Mouse (Mus musculus) lung, adult 2 months (tissue): Measurements from ENCODE around the gene Psmc1. TPM values are rescaled to one million over a fixed set of nuclear protein-coding genes. Genes with fewer than 3 reads are reported as not detected.

Source experiments
- DNase-seq: peaks from one replicate; pipeline ENCODE4 v3.0.0; 2022
- H3K4me1 ChIP-seq: fragments of 200-500 bp; 2 replicates; pipeline ENCODE4 v1.6.1; 2011; ENCODE audit warnings: low read length; ENCODE audit not compliant: control insufficient read depth, insufficient read depth
- H3K4me3 ChIP-seq: fragments of 200-500 bp; replicated peaks from 2 replicates; pipeline ENCODE3; 2011; ENCODE audit warnings: low read depth, mild to moderate bottlenecking, control low read depth, low read length; ENCODE audit errors: extremely low read depth
- CTCF ChIP-seq: fragments of 200-500 bp; IDR thresholded peaks from 2 replicates; pipeline ENCODE4 v1.5.1; 2011; ENCODE audit warnings: mild to moderate bottlenecking, low read length, control low read depth; ENCODE audit not compliant: insufficient read depth
- POLR2A ChIP-seq: fragments of 200-500 bp; IDR thresholded peaks from 2 replicates; pipeline ENCODE4 v1.6.1; 2011; ENCODE audit warnings: low read depth, mild to moderate bottlenecking, control low read depth, low read length, borderline replicate concordance; ENCODE audit errors: extremely low read depth
- WGBS: fragments of 180-500 bp; shearing (Covaris S2); methylation state at CpG from one replicate; pipeline ENCODE4 v1.1.7; 2018; 5-methylcytosine and 5-hydroxymethylcytosine counted together
- polyA plus RNA-seq: library from polyadenylated mRNA; depleted of rRNA; stranded (reverse); fragments of >200 nt; gene quantifications from 2 replicates; pipeline ENCODE4 v1.2.3, GENCODE M21; 2012

Psmc1 gene
- polyA plus RNA-seq, 1 experiment: 34.2 TPM

GRCm38 (mm10) chr12:100142848-100143523 is 33.0 kb downstream of the Psmc1 start:
- 86% methylated on average over 11 of the region's 11 CpGs for WGBS
- no peak for DNase-seq
- Histone ChIP-seq H3K4me3 (no peak overlapping the region), H3K4me1 (no peaks in the 10 kb centered on the region)
- TF ChIP-seq CTCF: no peak
- TF ChIP-seq POLR2A: no peak

GRCm38 (mm10) chr12:100143737-100144136 is 33.8 kb downstream of the Psmc1 start:
- no peak for DNase-seq
- TF ChIP-seq CTCF (no peak), POLR2A (no peak)
- WGBS: 95% methylated on average over 9 of the region's 9 CpGs
- no peaks in the 10 kb centered on the region for H3K4me1 ChIP-seq
- H3K4me3 ChIP-seq: no peak overlapping the region

- DNase-seq: no peak
- 72% methylated on average over 5 of the region's 5 CpGs for WGBS
Measured at GRCm38 (mm10) chr12:100144269-100144668, 34.3 kb downstream of the Psmc1 start.

DNA sequence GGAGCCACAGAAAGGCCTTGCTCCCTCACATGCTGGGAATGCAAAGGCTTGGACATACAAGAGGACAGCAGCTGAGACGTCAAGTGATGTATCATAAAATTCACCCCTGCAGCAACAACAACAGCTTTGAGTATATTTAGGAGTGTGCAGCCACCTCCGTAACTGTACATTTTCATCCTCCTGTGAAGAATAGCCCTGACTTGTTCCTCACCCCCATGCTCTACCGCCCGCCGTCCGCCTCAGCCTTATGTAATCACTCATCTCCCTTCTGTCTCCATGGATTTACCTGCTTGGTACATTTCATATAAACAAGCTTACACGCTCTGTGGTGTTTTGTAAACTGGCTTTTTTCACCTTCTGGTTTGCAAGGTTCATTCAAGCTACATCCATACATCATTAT is 42.5 kb downstream of the Psmc1 start:
- TF ChIP-seq CTCF: no peak
- TF ChIP-seq POLR2A: no peak

More at GRCm38 (mm10) chr12:100144269-100144668, 34.3 kb downstream of the Psmc1 start:
- no peaks in the 10 kb centered on the region for H3K4me1 ChIP-seq
- TF ChIP-seq POLR2A (no peak), CTCF (no peak)
- H3K4me3 ChIP-seq: no peak overlapping the region

DNA sequence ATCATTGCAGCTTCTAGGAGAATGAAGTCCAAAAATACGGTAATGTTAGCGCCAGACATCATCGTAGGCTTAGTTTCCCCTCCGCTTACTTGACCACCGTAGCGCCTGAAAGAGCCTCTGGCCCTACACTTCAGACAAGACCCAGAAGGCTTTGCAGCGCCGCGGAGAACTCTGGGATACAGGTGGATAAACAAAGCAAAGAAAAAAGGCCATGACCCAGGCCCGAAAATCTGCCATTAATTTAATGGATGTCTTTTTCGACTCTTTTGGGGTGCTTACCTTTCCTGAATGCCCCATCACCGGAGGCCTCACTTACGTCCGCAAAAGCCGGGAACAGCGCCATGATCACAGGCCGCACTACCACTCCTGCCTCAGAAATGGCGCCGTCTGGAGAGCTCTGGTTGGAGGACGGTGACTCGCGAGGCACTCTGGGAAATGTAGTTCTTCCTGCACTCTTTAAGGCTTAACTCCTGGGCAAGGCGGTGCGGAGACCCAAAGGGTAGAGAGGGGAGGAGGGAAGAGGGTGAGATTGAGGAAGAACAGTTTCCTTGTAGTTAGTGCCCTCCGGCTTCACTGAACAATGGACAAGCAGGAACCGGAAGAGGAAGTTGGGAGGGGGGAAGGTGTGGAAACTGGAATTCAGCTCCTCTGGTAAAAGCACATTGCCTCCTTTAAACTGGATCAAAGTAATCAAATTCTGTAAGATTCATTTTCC is 49.5 kb downstream of the Psmc1 start, which contains the start of gene Nrde2:
TSS of gene Nrde2 (minus strand) at position 393 of the 715 bp plus-strand sequence.
- H3K4me1 ChIP-seq: peaks cover 4% of the 10 kb centered on the region; the same call in 1 of the 2 replicates
- DNase-seq: peak; percentile 91
- WGBS: under 1% methylated on average over 26 of the region's 26 CpGs
- no peak for TF ChIP-seq CTCF
- TF ChIP-seq POLR2A: peak; percentile 48; the same call in 1 of the 2 replicates
- peak within 1 kb of the TSS; percentile 77 for H3K4me3 ChIP-seq

More for the DNA sequence above, 42.5 kb downstream of the Psmc1 start:
- Histone ChIP-seq H3K4me1 (no peaks in the 10 kb centered on the region), H3K4me3 (no peak overlapping the region)
- no peak for DNase-seq
- 91% methylated on average over 7 of the region's 7 CpGs for WGBS

- DNase-seq: no peak
- WGBS: 68% methylated on average over 7 of the region's 7 CpGs
- Histone ChIP-seq H3K4me1 (peaks cover 3% of the 10 kb centered on the region; the same call in 1 of the 2 replicates), H3K4me3 (no peak overlapping the region)
- TF ChIP-seq POLR2A: no peak
- no peak for TF ChIP-seq CTCF
Measured at GRCm38 (mm10) chr12:100164991-100165500, 55.1 kb downstream of the Psmc1 start.

GRCm38 (mm10) chr12:100166177-100166576 is 56.2 kb downstream of the Psmc1 start:
- DNase-seq: no peak
- H3K4me1 ChIP-seq: peaks cover 3% of the 10 kb centered on the region; the same call in 1 of the 2 replicates
- no peak for TF ChIP-seq POLR2A
- TF ChIP-seq CTCF: peak; percentile 57
- WGBS: 16% methylated on average over 3 of the region's 3 CpGs
- H3K4me3 ChIP-seq: no peak overlapping the region

DNA sequence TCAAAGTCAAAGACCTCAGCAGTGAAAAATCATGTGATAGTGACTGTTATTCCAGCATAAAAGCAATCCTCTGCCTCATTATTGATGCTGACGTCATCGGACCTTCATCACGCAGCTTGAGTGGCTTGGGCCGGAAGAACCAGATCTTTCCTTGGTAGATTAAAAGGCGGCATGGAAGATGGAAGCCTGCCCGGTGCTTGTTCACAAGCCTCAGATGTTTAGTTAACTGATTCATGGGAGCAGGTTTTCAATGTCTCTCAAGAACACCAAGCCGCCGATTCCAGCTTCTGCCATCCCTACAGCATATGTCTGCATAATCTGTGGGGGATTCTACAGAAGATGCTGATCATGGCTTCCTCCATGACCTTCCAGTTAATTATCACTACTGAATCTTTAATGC is 57.0 kb downstream of the Psmc1 start:
- 71% methylated on average over 8 of the region's 8 CpGs for WGBS
- H3K4me1 ChIP-seq: peaks cover 3% of the 10 kb centered on the region; the same call in 1 of the 2 replicates
- no peak overlapping the region for H3K4me3 ChIP-seq
- no peak for DNase-seq
- TF ChIP-seq POLR2A: no peak
- no peak for TF ChIP-seq CTCF

DNA sequence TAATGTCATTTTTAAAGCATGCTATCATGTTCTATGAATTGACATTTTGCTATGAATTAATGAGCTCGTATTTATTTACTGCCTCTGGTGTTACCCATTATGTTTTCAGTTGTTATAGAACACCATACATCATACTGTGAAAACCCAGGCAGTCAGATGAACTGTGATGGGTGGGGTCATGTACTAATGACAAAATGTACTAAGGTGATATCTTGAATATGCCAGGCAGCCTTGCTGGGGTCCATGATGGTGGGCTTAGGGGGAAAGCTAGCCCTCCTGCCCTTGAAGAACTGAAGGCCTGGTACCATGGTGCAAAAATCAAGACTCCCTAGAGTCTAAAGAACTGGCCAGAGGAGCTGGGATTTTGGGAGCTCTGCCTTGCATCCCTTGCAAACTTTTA is 57.5 kb downstream of the Psmc1 start:
- no peak for DNase-seq
- Histone ChIP-seq H3K4me3 (no peak overlapping the region), H3K4me1 (peaks cover 3% of the 10 kb centered on the region; the same call in 1 of the 2 replicates)
- TF ChIP-seq POLR2A: no peak
- TF ChIP-seq CTCF: no peak
- 78% methylated on average over 1 of the region's 1 CpGs for WGBS
